Mouse (Mus musculus) T-helper 17 cell (primary cell): ENCODE results near the gene Plbd2.

ENCODE experiments used
- in situ Hi-C, 2 experiments: fragments of 300-600 bp; cut with MboI, MseI; formaldehyde crosslinking; loops; 1 replicate in 1 of 2; 2 replicates in 1 of 2; pipeline ENCODE4 v1.15.1; 2025; ENCODE audit warnings: high pct_unique_total_duplicates in 2 of 2

The Plbd2 gene

GRCm38 (mm10) chr5:120477993-120478392 lies 25.4 kb downstream of the Plbd2 start:
- in situ Hi-C loops = no loop called here

GRCm38 (mm10) chr5:120476296-120476695 lies 27.1 kb downstream of the Plbd2 start, which contains the start of gene Sds:
TSS of gene Sds (plus strand) at chr5:120476526.
- in situ Hi-C loops = no loop called here

DNA sequence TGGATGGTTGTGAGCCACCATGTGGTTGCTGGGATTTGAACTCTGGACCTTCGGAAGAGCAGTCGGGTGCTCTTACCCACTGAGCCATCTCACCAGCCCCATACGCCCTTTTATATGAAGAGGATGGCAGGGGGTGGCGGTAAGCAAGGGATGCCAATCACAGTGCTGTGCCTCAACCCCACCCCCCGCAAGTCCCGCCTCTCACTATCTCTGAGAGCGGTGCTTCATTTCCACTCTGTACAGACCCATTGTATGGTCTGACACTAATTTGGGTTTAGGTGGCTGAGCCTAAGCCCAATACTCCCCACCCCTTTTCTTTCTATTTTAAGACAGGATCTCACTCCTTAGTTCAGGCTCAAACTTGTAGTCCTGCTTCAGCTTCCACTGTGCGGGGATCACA lies 27.6 kb downstream of the Plbd2 start:
- in situ Hi-C loops = no loop called here

DNA sequence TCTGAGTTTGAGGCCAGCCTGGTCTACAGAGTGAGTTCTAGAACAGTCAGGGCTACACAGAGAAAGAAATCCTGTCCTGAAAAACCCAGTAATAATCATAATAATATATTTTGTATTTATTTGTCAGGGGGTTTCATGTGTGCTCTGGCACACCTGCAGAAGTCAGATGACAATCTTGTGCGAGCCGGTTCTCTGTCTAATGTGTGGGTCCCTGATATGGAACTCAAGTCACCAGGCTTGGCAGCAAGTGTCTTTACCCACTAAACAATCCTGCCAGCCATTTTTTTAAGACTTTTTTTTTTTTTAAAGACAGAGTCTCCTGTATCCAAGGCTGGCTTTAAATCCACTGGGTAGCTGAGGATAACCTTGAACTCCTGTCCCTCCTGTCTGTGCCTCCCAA lies 30.1 kb downstream of the Plbd2 start:
- in situ Hi-C loops = no loop called here

- in situ Hi-C loops = no loop called here
These were observed 30.7 kb downstream of the Plbd2 start, which contains the start of gene Sdsl for GRCm38 (mm10) chr5:120472770-120473169. TSS of gene Sdsl (minus strand) at chr5:120472810.

GRCm38 (mm10) chr5:120471538-120471937 lies 31.9 kb downstream of the Plbd2 start:
- in situ Hi-C loops = no loop called here

- in situ Hi-C loops = no loop called here
These were observed 34.6 kb downstream of the Plbd2 start for GRCm38 (mm10) chr5:120468830-120469229.

GRCm38 (mm10) chr5:120468336-120468735 lies 35.1 kb downstream of the Plbd2 start:
- in situ Hi-C loops = no loop called here

GRCm38 (mm10) chr5:120467026-120467425 lies 36.4 kb downstream of the Plbd2 start:
- in situ Hi-C loops = no loop called here

- in situ Hi-C loops = no loop called here
These were observed 37.6 kb downstream of the Plbd2 start for GRCm38 (mm10) chr5:120465860-120466259.

DNA sequence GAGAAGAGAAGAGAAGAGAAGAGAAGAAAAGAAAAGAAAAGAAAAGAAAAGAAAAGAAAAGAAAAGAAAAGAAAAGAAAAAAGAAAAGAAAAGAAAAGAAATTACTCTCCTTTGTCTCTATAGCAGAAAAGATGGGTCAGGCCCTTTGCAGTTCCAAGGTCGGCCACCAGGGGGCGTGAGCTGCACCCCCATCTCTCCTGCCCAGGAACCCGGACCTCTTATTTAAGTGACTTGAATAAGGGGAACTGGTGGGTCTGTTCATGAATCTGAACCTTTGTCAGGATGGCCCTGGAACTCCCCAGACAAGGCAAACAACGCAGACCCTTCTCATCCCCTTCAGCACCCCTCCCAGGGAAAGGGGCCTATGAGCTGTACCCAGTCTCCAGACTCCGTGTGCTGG lies 38.4 kb downstream of the Plbd2 start:
- in situ Hi-C loops = no loop called here

DNA sequence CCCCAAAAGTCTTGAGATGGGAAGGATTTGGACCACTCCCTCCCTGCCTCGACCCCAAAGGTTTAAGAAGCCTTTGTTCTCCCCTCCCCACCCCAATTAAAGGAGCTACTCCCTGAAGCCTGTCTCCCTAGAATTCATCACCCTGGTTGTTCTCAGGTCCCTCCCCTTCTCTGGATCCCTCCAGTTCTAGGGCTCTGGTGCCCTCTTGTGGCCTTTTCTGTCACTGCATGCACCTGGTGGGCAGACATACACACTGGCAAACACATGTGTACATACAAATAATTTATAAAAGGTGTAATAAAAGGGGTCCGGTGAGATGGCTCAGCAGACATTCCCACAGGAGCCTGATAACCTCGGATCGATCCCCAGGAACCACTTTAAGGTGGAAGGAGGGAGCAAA lies 39.1 kb downstream of the Plbd2 start:
- in situ Hi-C loops = no loop called here

- in situ Hi-C loops = no loop called here
These were observed 41.5 kb downstream of the Plbd2 start for GRCm38 (mm10) chr5:120461902-120462301.

DNA sequence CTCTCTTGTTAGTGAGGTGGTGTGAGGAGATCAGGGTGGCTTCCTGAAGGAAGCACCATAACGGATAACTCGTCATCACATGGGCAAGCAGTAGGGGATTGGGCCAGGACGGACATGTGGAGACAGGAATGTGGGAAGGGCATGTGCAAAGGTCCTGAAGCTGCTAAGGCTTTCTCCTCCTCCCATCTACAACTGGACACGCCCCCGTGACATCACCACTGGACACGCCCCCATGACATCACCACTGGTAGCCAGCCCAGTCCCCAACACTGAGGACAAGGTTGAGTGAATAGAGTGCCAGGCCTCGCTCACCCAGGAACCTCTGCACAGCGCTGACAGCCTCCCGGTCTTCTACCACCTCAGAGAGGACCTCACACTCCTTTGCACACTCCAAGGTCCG lies 44.3 kb downstream of the Plbd2 start:
- in situ Hi-C loops = no loop called here

- in situ Hi-C loops = no loop called here
These were observed 45.8 kb downstream of the Plbd2 start for GRCm38 (mm10) chr5:120457628-120458027.

GRCm38 (mm10) chr5:120456841-120457554 lies 46.4 kb downstream of the Plbd2 start:
- in situ Hi-C loops = no loop called here

DNA sequence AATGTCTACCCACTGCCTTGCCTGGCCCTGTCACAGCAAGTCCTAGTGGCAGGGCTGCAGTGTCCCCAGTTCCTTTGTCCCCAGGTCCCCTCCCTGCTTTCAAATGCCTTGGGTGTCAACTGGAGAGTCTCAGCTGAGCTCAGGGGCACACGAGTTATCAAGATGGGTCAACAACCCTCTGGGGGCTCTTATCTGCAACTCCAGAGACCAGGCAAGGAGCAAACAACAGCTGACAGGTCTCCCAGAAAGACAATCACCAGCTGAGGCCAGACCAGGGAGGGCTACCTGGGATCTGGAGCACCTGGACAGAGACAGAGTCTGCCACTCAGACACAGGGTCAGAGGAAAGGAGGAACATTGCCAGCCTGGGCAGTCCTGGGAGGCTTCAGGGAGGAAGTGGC lies 47.2 kb downstream of the Plbd2 start:
- in situ Hi-C loops = no loop called here

DNA sequence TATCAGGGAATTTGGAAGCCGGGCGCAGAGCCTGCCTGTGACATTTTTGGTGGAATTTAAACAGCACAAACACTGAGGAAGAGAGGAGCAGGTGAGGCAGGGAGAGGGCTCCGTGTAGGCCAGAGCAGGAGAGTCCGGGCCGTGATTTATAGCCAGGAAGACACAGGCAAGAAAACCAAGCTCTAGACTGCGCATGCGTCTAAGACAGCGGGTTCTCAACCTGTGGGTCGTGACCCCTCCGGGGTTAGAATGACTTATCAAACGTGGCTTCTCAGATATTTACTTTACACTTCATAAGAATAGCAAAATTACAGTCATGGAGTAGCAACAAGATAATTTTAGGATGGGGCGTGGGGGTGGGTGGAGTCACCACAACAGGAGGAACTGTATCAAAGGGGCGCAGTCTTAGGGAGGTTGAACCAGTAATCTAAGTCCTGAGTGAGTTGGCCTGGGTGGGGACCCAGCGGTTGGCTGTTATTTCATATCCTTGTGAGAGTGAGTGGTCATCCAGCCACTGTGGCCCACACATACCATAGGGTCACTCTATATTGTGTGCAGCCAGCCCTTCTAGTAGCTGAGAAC lies 48.6 kb downstream of the Plbd2 start:
- in situ Hi-C loops = no loop called here

- in situ Hi-C loops = no loop called here
These were observed 56.1 kb downstream of the Plbd2 start for GRCm38 (mm10) chr5:120447305-120447704.

GRCm38 (mm10) chr5:120440733-120441132 lies 62.7 kb downstream of the Plbd2 start:
- in situ Hi-C loops = no loop called here

DNA sequence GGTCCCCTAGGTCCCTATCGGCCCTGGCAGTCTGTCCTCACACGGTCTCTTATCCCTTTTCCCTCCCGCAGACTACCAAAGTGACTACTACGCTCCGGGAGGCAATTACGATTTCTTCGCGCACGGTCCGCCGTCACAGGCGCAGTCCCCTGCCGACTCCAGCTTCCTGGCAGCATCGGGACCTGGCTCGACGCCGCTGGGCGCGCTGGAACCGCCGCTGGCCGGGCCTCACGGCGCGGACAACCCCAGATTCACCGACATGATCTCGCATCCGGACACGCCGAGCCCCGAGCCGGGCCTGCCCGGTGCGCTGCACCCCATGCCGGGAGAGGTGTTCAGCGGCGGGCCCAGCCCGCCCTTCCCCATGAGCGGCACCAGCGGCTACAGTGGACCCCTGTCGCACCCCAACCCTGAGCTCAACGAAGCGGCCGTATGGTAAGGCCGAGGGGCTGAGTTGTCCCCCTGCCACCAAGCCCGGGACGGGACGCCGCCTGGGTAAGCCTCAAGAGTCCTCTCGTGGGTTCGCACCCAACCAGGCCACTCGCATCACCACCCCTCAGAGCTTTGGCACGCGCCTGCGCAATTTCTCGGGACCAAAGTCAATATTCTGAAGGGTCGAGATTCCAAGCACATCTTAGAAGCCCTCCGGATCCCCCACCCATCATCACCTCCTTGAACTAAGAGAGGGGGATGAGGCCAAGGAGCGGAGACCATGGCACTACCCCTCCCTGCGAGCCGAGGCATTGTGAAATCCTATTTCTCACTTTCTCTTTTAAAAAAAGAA lies 63.3 kb downstream of the Plbd2 start:
- in situ Hi-C loops = no loop called here

- in situ Hi-C loops = no loop called here
These were observed 64.3 kb downstream of the Plbd2 start for GRCm38 (mm10) chr5:120438991-120439710.
